Mouse (Mus musculus): ENCODE measurements around the gene Lgals7.
A peak's percentile ranks its signal among the peaks of the same experiment; 100 is the strongest.
"Not testable (repeated sequence)": the region's sequence is repeated elsewhere in the genome, so short reads cannot be mapped to it uniquely, and the experiment has no call there.

The Lgals7 gene

GRCm38 (mm10) chr7:28877155-28877554 is 13.5 kb downstream of the Lgals7 start:
- DNase-seq (ENCODE audit: low read depth, low spot score): no peak

- DNase-seq (ENCODE audit: low read depth, low spot score): no peak
Measured at GRCm38 (mm10) chr7:28877856-28878255, 14.2 kb downstream of the Lgals7 start.

- DNase-seq (ENCODE audit: low read depth, low spot score): no peak
Measured at GRCm38 (mm10) chr7:28879606-28880005, 16.0 kb downstream of the Lgals7 start.

GRCm38 (mm10) chr7:28880554-28880953 is 16.9 kb downstream of the Lgals7 start:
- DNase-seq (ENCODE audit: low read depth, low spot score): no peak

GRCm38 (mm10) chr7:28881199-28881598 is 17.5 kb downstream of the Lgals7 start, which contains the start of gene Capn12:
Capn12 (plus strand) TSS chr7:28881422.
- DNase-seq (ENCODE audit: low read depth, low spot score): no peak

GRCm38 (mm10) chr7:28883039-28883438 is 19.4 kb downstream of the Lgals7 start:
- DNase-seq (ENCODE audit: low read depth, low spot score): no peak

GRCm38 (mm10) chr7:28883704-28884103 is 20.1 kb downstream of the Lgals7 start:
- DNase-seq (ENCODE audit: low read depth, low spot score): not testable (repeated sequence)

GRCm38 (mm10) chr7:28886486-28886885 is 22.8 kb downstream of the Lgals7 start:
- DNase-seq (ENCODE audit: low read depth, low spot score): no peak

- DNase-seq (ENCODE audit: low read depth, low spot score): no peak
Measured at GRCm38 (mm10) chr7:28888701-28889161, 25.1 kb downstream of the Lgals7 start.

GRCm38 (mm10) chr7:28892601-28893000 is 28.9 kb downstream of the Lgals7 start:
- DNase-seq (ENCODE audit: low read depth, low spot score): no peak

GRCm38 (mm10) chr7:28893643-28894265 is 30.1 kb downstream of the Lgals7 start:
- peak; percentile 69 for DNase-seq (ENCODE audit: low read depth, low spot score)

- no peak for DNase-seq (ENCODE audit: low read depth, low spot score)
Measured at GRCm38 (mm10) chr7:28894942-28895341, 31.3 kb downstream of the Lgals7 start.

GRCm38 (mm10) chr7:28897661-28898060 is 34.0 kb downstream of the Lgals7 start:
- no peak for DNase-seq (ENCODE audit: low read depth, low spot score)

- DNase-seq (ENCODE audit: low read depth, low spot score): no peak
Measured at GRCm38 (mm10) chr7:28899972-28900371, 36.3 kb downstream of the Lgals7 start.

- peak; percentile 33 for DNase-seq (ENCODE audit: low read depth, low spot score)
Measured at GRCm38 (mm10) chr7:28901311-28902125, 37.9 kb downstream of the Lgals7 start.

- no peak for DNase-seq (ENCODE audit: low read depth, low spot score)
Measured at GRCm38 (mm10) chr7:28902180-28902579, 38.5 kb downstream of the Lgals7 start.

- no peak for DNase-seq (ENCODE audit: low read depth, low spot score)
Measured at GRCm38 (mm10) chr7:28902809-28903208, 39.2 kb downstream of the Lgals7 start.

- DNase-seq (ENCODE audit: low read depth, low spot score): no peak
Measured at GRCm38 (mm10) chr7:28903778-28904177, 40.1 kb downstream of the Lgals7 start.

GRCm38 (mm10) chr7:28907195-28907594 is 43.5 kb downstream of the Lgals7 start:
- no peak for DNase-seq (ENCODE audit: low read depth, low spot score)

- no peak for DNase-seq (ENCODE audit: low read depth, low spot score)
Measured at GRCm38 (mm10) chr7:28911632-28912031, 48.0 kb downstream of the Lgals7 start.

GRCm38 (mm10) chr7:28913171-28913570 is 49.5 kb downstream of the Lgals7 start:
- no peak for DNase-seq (ENCODE audit: low read depth, low spot score)

Measured in 3T3-L1 (cell line).